Mouse (Mus musculus): ENCODE measurements at regions not wholly inside any gene's neighbourhood (a gene's known extent, or its start where the extent isn't known, plus 50 kb on each side); places are given as distances from the start of the nearest gene placed in this dataset.

DNA sequence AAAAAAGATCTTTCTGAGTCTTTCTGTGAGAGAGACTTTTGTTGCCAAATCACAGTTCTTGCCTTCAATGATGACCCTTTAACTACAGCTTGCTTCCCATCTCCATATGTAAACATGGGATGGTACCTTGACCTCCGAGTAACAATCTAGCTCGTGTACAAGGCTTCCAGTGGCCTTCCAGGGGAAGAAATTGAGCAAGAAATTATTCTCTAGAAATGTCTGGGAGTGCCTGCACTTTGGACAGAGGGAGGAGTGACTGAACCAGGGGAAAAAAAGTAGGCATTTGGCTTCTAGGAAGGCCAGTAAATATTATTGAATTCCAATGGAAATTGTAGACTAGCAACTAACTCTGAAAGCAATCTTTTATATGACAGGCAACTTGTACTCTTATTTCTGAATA, 287.8 kb upstream of the Mpdz start:
- no peak for DNase-seq (ENCODE audit: low read depth, low spot score)

- no peak for DNase-seq (ENCODE audit: low read depth, low spot score)
Measured at GRCm38 (mm10) chr4:81728961-81729360, 286.3 kb upstream of the Mpdz start.

DNA sequence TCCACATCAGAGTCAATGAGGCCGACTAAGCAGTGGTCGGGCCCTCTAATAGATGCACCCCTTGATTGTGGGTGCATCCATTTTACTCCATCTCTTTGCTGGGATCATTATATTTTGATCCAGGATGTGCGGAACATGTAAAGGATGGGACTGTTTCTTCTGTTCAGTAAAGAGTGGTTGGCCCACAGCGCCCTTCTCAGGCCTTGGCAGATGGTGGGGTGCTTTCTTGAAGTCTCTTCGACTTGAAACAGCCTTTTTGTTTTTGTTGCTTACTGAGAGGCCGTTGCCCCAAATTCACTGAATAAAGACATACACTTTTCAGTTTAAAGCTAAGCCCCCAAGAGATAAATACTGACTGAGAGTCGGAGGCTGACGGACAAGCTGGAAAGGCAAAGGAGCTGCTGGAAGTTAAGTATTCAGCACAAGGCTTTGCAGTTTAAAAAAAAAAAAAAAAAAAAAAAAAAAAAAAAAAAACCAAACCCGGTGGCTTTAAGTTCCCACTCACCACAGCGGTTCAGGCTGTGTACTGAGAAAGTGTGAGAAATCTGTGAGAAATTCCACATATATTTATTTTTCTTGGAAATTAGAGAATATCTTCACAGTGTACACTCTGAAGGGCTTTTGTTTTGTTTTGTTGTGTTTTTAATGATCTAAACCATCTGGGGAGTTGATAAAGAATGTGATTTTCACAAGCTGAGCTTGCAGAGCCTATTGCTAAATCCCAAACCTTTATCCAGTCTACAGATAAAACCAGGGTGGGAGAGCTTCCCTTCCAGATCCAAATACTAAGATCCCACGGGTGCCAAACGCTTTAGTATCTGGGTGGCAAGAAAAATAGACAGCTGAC, 285.3 kb upstream of the Mpdz start:
- no peak for DNase-seq (ENCODE audit: low read depth, low spot score)

DNA sequence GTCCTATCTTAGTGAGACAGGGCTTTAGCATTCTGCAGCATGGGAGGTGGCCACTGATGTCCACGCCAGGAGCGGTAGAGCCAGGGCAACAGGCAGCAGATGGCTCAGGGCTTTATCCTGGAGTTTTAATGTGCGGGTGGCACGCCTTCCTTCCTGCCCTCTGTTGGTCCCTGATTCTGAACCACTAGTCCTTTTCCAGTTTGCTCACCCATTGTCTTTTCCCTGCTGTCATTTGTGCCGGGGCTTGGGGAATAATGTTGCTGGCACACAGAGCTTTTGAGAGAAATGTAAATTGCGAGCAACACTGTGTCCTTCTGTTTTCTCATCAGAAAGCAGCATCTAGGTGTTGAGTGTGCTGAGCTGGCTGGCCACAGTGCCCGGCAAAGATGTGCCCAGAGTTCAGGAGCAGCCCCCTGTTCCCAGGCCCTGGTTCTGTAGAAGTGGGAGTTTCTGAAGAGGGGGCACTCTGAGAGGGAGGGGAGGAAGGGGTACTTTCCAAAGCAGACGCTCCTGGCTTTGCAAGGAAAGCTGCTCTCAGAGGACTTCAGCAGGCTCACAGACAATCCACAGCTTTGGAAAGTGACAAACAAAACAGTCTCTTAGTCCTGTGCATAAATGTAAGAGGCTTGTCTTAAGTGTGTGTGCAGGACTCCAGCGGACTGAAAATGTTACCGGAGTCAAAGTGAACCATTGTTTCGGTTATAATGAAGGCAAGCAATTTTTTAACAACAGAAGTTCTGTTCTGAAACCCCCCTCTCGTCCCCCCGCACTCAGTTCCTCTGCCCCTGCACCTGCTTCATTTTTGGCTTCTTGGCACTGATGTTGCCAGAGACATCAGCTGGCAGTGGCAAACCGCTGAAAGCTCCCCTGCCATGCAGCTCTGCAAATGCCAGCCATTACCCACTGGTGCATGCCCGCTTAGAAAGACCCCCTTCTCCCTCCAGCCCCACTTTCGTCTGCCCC, 284.4 kb upstream of the Mpdz start:
- no peak for DNase-seq (ENCODE audit: low read depth, low spot score)

DNA sequence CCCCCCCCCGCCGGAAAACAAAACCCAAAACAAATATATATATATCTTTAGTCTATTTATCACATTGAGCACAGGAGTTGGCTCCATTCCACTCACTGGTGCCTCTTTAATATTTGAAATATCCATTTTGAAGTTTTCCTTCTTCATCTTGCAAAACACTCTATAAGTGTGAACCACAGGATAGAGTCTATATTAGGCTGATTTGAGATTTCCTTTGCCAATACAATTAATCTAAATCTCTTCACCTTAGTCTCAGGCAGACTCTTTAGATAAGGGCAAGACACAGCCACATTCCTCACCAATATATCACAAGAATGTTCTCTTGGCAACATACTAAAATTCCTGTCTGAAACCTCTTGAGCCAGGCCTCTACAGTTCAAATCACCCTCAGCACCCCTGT, 282.1 kb upstream of the Mpdz start:
- no peak for DNase-seq (ENCODE audit: low read depth, low spot score)

DNA sequence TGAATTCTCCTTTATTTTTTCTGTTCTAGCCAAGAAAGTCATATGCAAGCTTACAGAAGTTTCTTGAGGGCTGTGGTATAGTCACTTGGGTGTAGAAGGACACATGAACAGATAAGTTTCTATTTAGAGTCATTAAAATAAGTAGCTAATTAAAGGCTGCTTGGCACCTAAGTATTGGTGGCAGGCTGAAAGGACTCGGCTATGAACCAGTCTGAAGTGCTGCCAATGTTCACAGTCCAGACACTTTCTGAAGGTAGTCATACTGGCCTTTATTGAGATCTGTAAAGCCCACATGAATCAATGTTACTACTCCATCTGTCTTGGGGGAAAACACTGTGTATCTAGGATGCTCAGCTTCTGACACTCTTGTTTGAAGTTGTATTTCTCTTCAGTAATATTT, 269.8 kb upstream of the Mpdz start:
- DNase-seq (ENCODE audit: low read depth, low spot score), result no peak

- no peak for DNase-seq (ENCODE audit: low read depth, low spot score)
Measured at GRCm38 (mm10) chr4:81695182-81695581, 252.6 kb upstream of the Mpdz start.

GRCm38 (mm10) chr4:81677205-81677604, 234.6 kb upstream of the Mpdz start:
- DNase-seq (ENCODE audit: low read depth, low spot score), result no peak

DNA sequence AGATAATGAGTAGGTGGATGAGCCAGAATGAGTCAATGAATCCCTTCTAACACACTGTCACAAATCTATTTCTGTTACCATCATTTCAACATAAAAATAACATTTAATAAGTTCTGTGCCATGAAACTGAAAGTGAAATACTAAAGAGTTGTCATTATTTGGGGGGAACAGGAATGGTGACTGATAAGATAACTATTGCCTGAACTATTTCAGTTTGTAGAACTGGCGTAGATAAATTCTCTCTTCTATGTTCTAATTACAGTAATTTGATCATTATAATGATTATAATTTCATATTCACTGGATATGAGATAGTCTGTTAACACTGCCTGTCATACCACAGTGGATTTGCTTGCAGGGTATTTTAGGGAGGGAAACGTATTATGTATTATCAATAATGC, 232.3 kb upstream of the Mpdz start:
- DNase-seq (ENCODE audit: low read depth, low spot score), result no peak

- DNase-seq (ENCODE audit: low read depth, low spot score), result no peak
Measured at GRCm38 (mm10) chr4:81673398-81674265, 231.0 kb upstream of the Mpdz start.

DNA sequence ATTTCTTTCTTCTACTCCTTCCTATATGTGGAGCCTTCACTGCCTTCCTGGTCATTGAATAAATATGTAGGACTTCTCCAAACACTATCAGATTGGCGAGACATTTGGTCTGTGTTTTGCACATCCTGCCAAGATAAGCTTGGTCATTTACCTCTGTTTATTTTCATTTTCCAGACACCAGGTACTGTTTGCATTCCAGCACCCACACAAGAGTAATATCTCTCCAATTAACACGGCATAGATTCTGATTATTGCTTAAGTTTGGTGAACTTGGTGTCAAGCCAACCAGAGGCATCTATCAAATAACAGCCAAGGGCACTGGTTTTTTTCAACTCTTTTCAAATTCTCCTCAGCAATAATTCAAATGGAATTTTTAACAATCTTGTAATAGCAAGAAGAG, 229.4 kb upstream of the Mpdz start:
- DNase-seq (ENCODE audit: low read depth, low spot score), result no peak

DNA sequence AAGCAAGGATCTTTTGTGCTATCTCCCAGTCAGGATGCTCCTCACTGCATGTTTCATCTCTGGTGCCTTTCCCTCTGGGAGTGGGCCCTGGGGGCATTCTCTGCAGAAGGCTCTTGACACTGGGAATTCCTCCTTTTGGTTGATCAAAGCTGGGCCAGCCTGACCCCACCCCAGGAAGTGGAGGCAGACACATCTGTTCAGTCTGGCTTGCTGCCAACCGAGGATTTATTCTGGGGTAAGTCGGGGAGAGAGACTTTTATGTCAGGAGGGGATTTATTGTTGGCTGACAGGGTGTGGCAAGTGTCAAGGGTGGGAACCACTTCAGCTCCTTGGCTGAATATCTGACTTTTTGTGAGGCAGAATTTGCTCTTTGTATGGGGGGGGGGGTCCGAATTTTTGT, 226.6 kb upstream of the Mpdz start:
- DNase-seq (ENCODE audit: low read depth, low spot score), result peak; percentile 20

DNA sequence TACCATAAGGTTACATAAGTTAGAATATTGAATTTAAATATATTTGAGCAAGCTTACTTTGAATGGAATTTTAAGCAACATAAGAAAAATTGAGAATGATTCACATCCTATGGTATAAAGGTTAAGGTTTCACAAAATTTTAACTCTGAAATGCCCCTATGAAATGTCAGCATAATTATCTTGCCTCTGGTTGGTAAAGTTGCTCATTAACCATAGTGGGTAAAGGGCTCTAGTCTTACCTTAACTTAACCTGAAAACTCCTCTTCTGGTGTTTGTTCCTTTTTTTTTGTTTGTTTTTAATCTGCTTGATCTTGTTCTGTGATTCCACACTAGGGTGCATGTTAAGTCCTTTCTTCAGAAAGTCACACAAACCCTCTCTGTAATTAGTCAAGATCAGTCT, 218.5 kb upstream of the Mpdz start:
- no peak for DNase-seq (ENCODE audit: low read depth, low spot score)

DNA sequence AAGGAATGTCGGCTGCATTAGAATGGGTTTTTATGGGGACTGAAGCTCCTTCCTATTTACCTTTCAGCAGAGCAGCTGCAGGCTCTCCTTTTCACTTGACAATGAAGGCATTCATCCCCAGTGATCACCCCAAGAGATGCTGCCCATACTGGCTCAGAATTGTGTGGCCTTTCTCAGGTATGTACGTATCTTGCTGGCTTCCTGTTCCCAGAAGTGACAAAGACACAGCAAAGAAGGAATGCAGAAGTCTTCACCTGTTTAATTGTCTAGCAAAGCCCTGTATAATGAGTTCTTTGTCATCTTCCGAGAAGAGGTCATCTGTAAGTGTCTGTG, 185.8 kb upstream of the Mpdz start:
- no peak for DNase-seq (ENCODE audit: low read depth, low spot score)

DNA sequence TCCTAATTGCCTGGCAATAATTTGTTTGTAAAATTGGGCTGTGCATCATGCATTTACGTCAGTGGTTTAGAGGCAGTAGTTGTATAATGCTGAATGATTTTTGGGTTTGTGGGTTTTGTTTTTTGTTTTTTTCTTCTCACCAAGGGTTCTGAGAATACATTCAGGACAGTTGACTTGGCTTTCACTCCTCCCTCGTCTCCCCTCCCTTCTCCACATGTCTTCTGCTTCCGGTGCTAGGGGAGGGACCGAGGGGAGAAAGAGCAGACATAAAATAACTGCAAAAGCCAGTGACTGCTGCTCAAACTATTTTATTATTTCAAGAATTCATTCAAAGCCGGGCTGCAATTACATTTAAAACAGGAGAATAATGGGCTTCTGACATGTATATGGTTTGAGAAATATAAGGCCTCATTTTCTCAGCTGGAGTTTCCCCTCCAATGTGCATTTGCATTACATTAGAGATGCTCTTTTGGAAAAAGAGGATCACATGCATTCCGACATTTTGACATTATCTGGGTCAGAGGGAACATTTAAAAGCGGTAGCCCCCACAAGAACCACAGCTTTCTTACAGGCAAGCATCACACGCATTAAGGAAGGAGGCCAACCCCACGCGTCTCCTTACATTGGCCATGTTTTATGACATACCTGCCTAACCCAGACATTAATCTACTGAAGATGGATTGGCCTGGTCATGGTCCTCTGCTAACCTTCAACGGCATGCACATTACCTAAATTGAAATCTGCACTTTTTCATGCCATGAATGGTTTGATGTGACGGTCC, 185.3 kb upstream of the Mpdz start:
- no peak for DNase-seq (ENCODE audit: low read depth, low spot score)

GRCm38 (mm10) chr4:81625348-81625934, 182.8 kb upstream of the Mpdz start:
- DNase-seq (ENCODE audit: low read depth, low spot score), result no peak

DNA sequence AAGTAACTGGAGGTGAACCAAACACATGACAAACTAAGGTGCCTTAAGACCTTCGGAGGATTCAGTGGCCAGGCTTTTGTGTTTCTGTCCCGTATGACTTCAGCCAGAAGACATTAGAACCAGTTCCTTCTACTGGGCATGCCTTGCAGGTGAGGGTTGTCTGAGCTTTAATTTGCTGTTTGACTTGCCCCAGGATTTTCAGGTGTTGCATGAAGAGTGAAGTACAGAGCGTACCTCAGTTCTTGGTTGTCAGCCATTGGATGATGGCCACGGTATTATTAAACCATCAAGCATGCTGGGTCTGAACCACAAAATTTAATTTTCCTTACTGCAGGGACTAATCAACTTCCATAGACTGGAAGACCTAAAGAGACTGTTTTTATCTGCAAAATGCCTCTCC, 181.5 kb upstream of the Mpdz start:
- no peak for DNase-seq (ENCODE audit: low read depth, low spot score)

DNA sequence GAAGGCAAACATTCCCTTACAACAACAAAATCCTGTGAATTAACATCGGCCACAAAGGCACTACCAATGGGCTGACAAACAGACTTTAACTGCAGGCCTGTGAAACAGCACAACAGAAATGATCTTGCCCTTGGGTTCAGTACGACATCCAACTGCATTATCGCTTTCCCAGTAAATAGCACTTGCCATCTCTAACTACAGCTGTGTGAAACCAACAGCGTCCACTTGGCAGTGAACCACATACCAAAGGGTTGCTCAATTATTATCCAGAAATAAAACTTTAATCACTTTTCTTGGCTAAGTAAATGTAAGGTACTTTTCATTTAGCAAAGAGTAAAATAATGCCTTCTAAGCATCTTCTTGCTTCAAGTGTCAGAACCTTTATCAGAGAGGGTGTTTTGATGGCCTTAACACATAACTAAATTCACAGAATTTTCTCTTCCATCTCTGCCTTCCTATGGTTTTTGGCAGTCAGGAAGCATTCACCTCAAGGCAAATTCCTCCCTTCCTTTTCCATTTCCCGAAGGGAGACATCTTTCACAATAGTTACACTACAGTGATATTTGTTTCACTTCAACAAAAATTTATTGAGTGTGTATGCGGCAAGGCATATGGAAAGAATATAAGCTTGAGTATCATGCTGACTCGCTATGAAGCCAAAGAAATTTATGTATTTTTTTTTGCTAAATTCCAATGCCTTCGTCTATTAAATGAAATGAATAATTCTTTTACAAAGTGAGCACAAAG, 178.9 kb upstream of the Mpdz start:
- no peak for DNase-seq (ENCODE audit: low read depth, low spot score)

- no peak for DNase-seq (ENCODE audit: low read depth, low spot score)
Measured at GRCm38 (mm10) chr4:81617191-81617590, 174.6 kb upstream of the Mpdz start.

DNA sequence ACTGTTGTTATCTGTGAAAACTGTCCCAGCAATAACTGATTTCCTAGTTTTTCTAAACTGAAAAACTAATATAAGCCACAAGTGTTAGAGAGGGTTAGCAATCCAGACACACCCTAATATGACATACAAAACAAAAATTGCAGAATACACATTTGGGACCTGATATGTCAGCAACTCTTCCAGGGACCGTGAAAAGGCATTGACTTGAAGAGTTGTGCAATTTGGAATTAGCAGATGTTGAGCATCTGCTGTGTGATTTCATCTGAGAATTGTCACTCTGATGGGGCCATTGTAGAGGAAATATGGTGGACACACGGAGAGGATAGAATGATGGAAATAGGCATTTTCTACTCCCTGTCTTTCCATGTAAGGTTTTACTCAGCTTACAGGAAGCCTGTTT, 168.6 kb upstream of the Mpdz start:
- no peak for DNase-seq (ENCODE audit: low read depth, low spot score)
